Mouse (Mus musculus) stomach, postnatal 0 days (tissue): ENCODE data around the gene Rad51b. TPM values are rescaled to one million over a fixed set of nuclear protein-coding genes. Genes with fewer than 3 reads are reported as not detected.
A peak's percentile ranks its signal among the peaks of the same experiment; 100 is the strongest.

Experiments used
- ATAC-seq: fragments of 200-750 bp; cut with Nextera tagmentation; 2 replicates; pipeline ENCODE4 v1.8.0; 2017; ENCODE audit not compliant: low FRiP score, low TSS enrichment
- DNase-seq: peaks from one replicate; pipeline ENCODE4 v3.0.0-alpha.2; 2016; ENCODE audit warnings: low spot score
- H3K27ac ChIP-seq: fragments of 300-500 bp; sonication (generic); replicated peaks from 2 replicates; pipeline ENCODE4 v1.5.1; 2014; ENCODE audit warnings: mild to moderate bottlenecking, control low read depth
- H3K27me3 ChIP-seq: fragments of 300-500 bp; sonication (generic); 2 replicates; pipeline ENCODE4 v1.6.1; 2014; ENCODE audit warnings: low read length; ENCODE audit not compliant: control insufficient read depth, insufficient read depth
- H3K36me3 ChIP-seq: fragments of 300-500 bp; sonication (generic); 2 replicates; pipeline ENCODE4 v1.6.1; 2014; ENCODE audit warnings: low read length, mixed read lengths; ENCODE audit not compliant: control insufficient read depth, insufficient read depth
- H3K4me1 ChIP-seq: fragments of 300-500 bp; sonication (generic); replicated peaks from 2 replicates; pipeline ENCODE4 v1.6.1; 2014; ENCODE audit warnings: antibody characterized with exemption; ENCODE audit not compliant: control insufficient read depth, insufficient read depth
- H3K4me2 ChIP-seq: fragments of 300-500 bp; sonication (generic); replicated peaks from 2 replicates; pipeline ENCODE4 v1.6.1; 2014; ENCODE audit warnings: low read depth, mild to moderate bottlenecking, control low read depth, moderate library complexity
- H3K4me3 ChIP-seq: fragments of 300-500 bp; sonication (generic); 2 replicates; pipeline ENCODE4 v1.5.1; 2014; ENCODE audit warnings: low read depth, low read length, control low read depth
- H3K9ac ChIP-seq: fragments of 300-500 bp; sonication (generic); 2 replicates; pipeline ENCODE4 v1.6.1; 2014; ENCODE audit warnings: mild to moderate bottlenecking, low read length, control low read depth, mixed read lengths
- H3K9me3 ChIP-seq: fragments of 300-500 bp; sonication (generic); 2 replicates; pipeline ENCODE4 v1.6.1; 2016; ENCODE audit warnings: low read length; ENCODE audit not compliant: control insufficient read depth
- CTCF ChIP-seq: IDR thresholded peaks from 2 replicates; pipeline ENCODE4 v1.5.1; 2016; ENCODE audit warnings: antibody characterized with exemption, low read depth, mild to moderate bottlenecking, moderate library complexity
- EP300 ChIP-seq: optimal IDR thresholded peaks from 2 replicates; pipeline ENCODE3; 2016; ENCODE audit warnings: antibody characterized with exemption
- WGBS: fragments of 180-500 bp; shearing (Covaris S2); extraction: QIAGEN DNeasy Blood & Tissue Kit; methylation state at CpG from one replicate; pipeline ENCODE4 v1.1.7; 2014; 5-methylcytosine and 5-hydroxymethylcytosine counted together
- polyA plus RNA-seq: library from polyadenylated mRNA; unstranded; fragments of >200 nt; fragmentation: Nextera tagmentation; extraction: Ambion mirVana; gene quantifications from 2 replicates; pipeline ENCODE4 v1.2.1, GENCODE M21; 2015

The Rad51b gene
- polyA plus RNA-seq, 1 experiment from 2014 or later = 2.0 TPM

DNA sequence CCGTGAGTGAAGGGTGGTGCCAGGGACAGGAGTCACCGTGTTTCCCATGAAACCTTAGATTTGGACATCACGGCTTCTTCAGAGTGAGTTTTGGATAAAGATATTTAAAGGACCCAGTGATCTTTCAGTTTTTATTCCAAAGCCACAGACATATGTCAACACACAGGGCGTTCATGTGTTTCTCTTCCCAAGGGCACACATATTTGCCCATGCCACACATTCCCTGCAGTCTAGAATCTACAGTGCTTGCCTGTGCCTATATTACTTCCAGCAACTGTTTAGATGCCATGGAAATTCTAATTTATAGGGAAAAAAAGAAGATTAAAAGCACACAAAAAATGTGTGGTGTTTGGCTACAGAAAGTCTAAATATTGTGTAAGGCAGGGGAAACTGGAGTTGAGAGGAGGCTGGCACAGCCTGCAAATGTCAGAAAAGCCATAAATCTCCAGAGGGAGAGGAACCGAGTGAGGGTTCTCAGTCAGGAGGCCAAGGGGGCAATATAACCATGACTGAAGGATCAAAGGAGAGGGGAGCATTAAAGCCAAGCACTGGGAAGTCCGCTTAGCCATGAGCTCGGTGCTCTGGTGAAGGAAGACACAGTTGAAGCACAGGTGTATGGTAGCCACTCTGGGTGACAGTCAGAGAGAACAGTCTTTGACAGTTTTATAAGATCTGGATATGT, 367.0 kb downstream of the Rad51b start:
- 56% methylated on average over 7 of the region's 7 CpGs for WGBS
- peak overlapping the region; percentile 41 for H3K27ac ChIP-seq
- H3K36me3 ChIP-seq = no peaks in the 10 kb centered on the region
- ATAC-seq (peak; percentile 59; the same call in 1 of the 2 replicates), DNase-seq (no peak)
- H3K9ac ChIP-seq = no peak overlapping the region
- no peaks in the 10 kb centered on the region for H3K9me3 ChIP-seq
- TF ChIP-seq EP300 (no peak), CTCF (no peak)
- H3K4me3 ChIP-seq = no peak overlapping the region
- H3K4me2 ChIP-seq = no peak overlapping the region
- no peaks in the 10 kb centered on the region; the same call in 1 of the 2 replicates for H3K4me1 ChIP-seq
- H3K27me3 ChIP-seq = no peaks in the 10 kb centered on the region

DNA sequence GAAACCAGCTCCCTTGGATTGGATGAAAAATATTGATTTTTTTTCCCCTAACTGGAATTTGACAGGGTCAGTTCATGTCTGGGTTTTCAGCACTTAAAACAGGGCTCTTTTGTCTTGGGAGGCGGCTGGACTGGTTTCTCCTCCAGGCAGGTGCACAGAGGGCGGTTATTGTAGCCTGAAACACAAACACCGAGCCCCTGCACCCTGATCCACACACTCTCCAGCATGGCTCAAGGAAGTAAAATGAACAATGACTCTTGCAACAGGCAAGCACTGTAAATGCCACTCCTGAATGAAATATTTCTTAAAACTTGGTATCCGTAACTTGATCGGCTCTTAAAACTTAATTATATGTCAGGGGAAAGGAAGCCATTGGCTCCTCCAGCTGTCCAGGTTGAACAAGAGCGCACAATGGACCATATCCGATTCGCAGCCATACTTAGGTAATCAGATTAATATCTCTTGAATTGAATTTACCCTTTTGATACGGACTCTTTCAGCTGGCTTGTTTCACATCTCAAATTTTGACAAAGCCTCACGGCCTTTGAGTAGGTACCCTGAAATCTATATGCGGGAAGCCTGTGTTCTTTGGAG, 377.9 kb downstream of the Rad51b start:
- 32% methylated on average over 11 of the region's 11 CpGs for WGBS
- H3K9ac ChIP-seq = no peak overlapping the region
- DNase-seq = peak; percentile 81

DNA sequence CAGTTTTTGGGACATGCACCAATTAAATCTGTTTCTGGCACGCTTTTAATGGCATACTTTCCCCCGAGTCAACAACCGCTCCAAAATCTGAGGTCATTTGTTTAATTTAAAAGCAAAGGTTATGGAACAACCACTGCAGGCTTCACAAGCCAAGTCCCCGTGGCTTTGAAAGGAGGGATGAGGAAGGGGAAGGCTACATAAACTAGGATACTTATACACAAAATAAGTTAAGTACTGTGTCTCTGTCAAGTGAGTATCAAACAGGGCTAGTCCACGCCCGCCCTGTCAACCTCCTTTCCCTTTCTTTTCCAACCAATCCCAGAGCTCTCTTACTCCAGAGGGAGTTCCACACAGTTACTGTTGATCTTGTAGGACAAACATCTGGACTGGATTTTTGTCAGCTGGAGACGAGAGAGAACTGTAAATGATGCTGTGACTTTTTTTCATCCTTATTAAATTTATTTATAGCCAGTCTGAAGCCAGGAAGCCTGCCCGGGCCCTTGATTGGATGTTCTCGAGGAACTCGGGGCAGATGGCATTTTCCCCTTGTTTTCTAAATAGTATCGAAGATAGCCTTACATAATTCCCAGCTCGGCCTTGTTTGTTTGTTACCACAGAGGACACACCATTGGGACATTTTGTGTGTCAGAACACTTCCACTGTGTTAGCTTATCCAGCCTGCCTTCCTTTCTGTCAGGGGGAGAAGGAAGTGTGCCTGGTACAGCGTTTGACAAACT, 378.5 kb downstream of the Rad51b start:
- Histone ChIP-seq H3K4me1 (peaks cover 17% of the 10 kb centered on the region), H3K4me2 (peak overlapping the region; percentile 33), H3K27me3 (no peaks in the 10 kb centered on the region), H3K36me3 (no peaks in the 10 kb centered on the region), H3K9ac (no peak overlapping the region), H3K9me3 (no peaks in the 10 kb centered on the region), H3K4me3 (no peak overlapping the region), H3K27ac (peak overlapping the region; percentile 89)
- DNase-seq (peak; percentile 63), ATAC-seq (peak; percentile 82)
- 21% methylated on average over 13 of the region's 13 CpGs for WGBS
- TF ChIP-seq EP300 (no peak), CTCF (no peak)

More for the DNA sequence above, 377.9 kb downstream of the Rad51b start:
- ATAC-seq = peak; percentile 85
- H3K4me2 ChIP-seq = peak overlapping the region; percentile 33
- H3K27ac ChIP-seq = peak overlapping the region; percentile 89
- no peak for TF ChIP-seq EP300
- no peak for TF ChIP-seq CTCF
- no peaks in the 10 kb centered on the region for H3K36me3 ChIP-seq
- no peaks in the 10 kb centered on the region for H3K27me3 ChIP-seq
- H3K4me3 ChIP-seq = no peak overlapping the region
- no peaks in the 10 kb centered on the region for H3K9me3 ChIP-seq
- peaks cover 13% of the 10 kb centered on the region for H3K4me1 ChIP-seq

DNA sequence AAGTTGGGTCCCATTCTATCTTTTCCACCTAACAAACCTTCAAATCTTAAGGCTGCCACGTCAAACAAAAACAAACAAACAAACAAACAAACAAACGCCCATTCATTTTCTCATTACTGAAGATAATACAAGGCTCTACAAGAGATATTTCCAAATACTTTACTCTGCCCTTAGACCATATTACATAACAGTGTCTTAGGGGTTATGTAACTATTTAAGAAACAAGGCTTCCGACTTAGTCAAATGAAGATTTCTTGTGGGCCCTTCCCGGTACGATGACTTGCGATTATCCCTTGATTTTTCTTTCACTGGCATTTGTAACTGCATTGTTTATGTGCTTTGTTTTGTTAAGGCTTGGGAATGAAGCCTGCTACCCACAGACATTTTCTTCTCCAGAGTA, 379.2 kb downstream of the Rad51b start:
- H3K4me1 ChIP-seq = peaks cover 17% of the 10 kb centered on the region

DNA sequence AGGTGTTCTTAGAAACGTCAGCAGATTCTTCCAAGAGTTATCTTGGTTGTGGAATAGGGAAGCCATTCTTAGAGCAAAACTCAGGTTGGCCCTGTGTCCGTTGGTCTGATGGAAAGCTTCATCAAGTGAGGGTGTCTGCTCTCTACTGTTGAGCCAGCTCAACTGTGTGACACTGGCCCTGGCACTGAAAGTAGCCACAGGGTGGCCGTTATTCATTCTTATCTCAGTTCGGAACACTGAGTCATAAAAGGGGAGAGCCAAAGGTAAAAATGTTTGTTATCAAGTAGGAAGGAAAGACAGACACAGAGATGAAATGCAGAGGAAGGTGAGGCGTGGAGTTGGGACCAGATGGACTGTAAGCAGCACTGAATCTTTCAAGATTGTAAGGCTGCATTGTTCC, 379.8 kb downstream of the Rad51b start:
- ATAC-seq (no peak), DNase-seq (no peak)
- Histone ChIP-seq H3K9ac (no peak overlapping the region), H3K4me2 (no peak overlapping the region), H3K4me3 (no peak overlapping the region), H3K27me3 (no peaks in the 10 kb centered on the region), H3K4me1 (peaks cover 17% of the 10 kb centered on the region), H3K36me3 (no peaks in the 10 kb centered on the region), H3K27ac (peak overlapping the region; percentile 65), H3K9me3 (no peaks in the 10 kb centered on the region)
- 68% methylated on average over 5 of the region's 5 CpGs for WGBS
- TF ChIP-seq EP300 = no peak
- TF ChIP-seq CTCF = no peak

More for the DNA sequence above, 379.2 kb downstream of the Rad51b start:
- TF ChIP-seq EP300 = no peak
- no peak for TF ChIP-seq CTCF
- Histone ChIP-seq H3K4me2 (no peak overlapping the region), H3K9me3 (no peaks in the 10 kb centered on the region), H3K27ac (peak overlapping the region; percentile 89), H3K27me3 (no peaks in the 10 kb centered on the region), H3K4me3 (no peak overlapping the region), H3K36me3 (no peaks in the 10 kb centered on the region), H3K9ac (no peak overlapping the region)
- 59% methylated on average over 6 of the region's 6 CpGs for WGBS
- no peak for ATAC-seq
- DNase-seq = no peak
